Comparison of ENCODE assay signal across 9 mouse cellular contexts in the genomic region with DNA sequence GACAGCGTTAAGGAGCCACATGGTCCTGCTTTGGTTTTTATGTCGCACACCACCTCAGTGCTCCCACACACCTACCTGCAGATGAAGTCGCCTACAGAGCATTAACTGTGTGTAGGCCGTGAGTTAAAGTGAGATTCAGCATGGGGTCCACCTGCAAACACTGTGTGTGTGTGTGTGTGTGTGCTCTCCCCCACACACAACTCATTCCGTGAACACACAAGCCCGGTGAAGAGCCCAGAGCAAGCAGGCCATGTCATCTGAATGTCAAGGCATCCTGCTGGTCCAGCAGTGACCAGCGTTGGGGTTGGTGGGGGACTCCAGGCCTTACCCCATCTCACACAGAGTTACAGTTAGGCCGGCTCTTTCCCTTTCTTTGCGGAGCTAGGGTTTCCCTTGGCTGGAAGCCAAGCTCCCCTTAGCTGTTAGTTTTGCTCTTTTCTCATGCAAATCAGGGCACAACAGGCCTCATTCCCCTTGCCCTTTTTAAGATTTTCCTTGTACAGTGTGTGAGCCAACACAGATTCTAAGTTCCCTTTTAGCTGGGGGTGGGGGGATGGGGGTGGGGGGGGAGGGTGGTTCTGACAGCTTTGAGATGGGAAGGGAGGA.
DNase-seq lines count a peak whose midpoint lies in the region; ATAC-seq and TF ChIP-seq lines count a peak whose summit lies in the region.
"Had no signal": no experiment of that assay in that cellular context is flagged by ENCODE, and none has a peak within 500 bp of the region (broad histone marks: within the 10 kb centered on the region; RNA-seq: fewer than 3 reads in every experiment).

No protein-coding gene starts in this region.

- 5% methylated on average over 9 of the region's 9 CpGs for WGBS in forebrain, embryonic 15.5 days
- 5% methylated on average over 9 of the region's 9 CpGs for WGBS in midbrain, embryonic 13.5 days

- no peak for TF ChIP-seq CTCF in layer of hippocampus, adult 2 months (conservative IDR thresholded peaks at IDR 0.05)
- TF ChIP-seq CTCF in bone marrow macrophage, adult 2 months (IDR thresholded peaks at IDR 0.05; ENCODE audit: low read depth, low read length), result no peak

- no peaks in the 10 kb centered on the region for H3K9me3 ChIP-seq in forebrain, embryonic 15.5 days
- no peaks in the 10 kb centered on the region for H3K9me3 ChIP-seq in midbrain, embryonic 13.5 days

- peaks cover 33% of the 10 kb centered on the region for H3K4me1 ChIP-seq in bone marrow macrophage, adult 2 months (ENCODE audit: control insufficient read depth, insufficient read depth, low read length)
- peaks cover 52% of the 10 kb centered on the region for H3K4me1 ChIP-seq in forebrain, embryonic 15.5 days
- H3K4me1 ChIP-seq in midbrain, embryonic 13.5 days (replicated peaks), result peaks cover 45% of the 10 kb centered on the region

- H3K27me3 ChIP-seq in forebrain, embryonic 15.5 days, result no peaks in the 10 kb centered on the region
- H3K27me3 ChIP-seq in midbrain, embryonic 13.5 days, result no peaks in the 10 kb centered on the region
- H3K27me3 ChIP-seq: Patski had no signal

- H3K4me3 ChIP-seq in layer of hippocampus, adult 2 months, result no peak overlapping the region
- no peak overlapping the region for H3K4me3 ChIP-seq in bone marrow macrophage, adult 2 months (ENCODE audit: insufficient read depth, low read length)
- H3K4me3 ChIP-seq in forebrain, embryonic 15.5 days, result no peak overlapping the region
- H3K4me3 ChIP-seq in midbrain, embryonic 13.5 days (replicated peaks), result no peak overlapping the region

- ATAC-seq in forebrain, embryonic 15.5 days (replicated peaks), result peak; percentile 87
- peak; percentile 85 for ATAC-seq in midbrain, embryonic 13.5 days
- ATAC-seq: Patski had no signal

- no peak overlapping the region for H3K9ac ChIP-seq in forebrain, embryonic 15.5 days (replicated peaks)
- H3K9ac ChIP-seq in midbrain, embryonic 13.5 days (replicated peaks), result 0 out of 2 replicates have a peak overlapping the region, but pooled peaks have one; percentile 17

- peak overlapping the region; percentile 73; the same call in 1 of the 2 replicates for H3K27ac ChIP-seq in layer of hippocampus, adult 2 months
- H3K27ac ChIP-seq in bone marrow macrophage, adult 2 months (ENCODE audit: insufficient read depth, low read depth, low read length), result peak overlapping the region; percentile 89
- H3K27ac ChIP-seq in forebrain, embryonic 15.5 days (replicated peaks), result peak overlapping the region; percentile 80
- H3K27ac ChIP-seq in midbrain, embryonic 13.5 days, result peak overlapping the region; percentile 75

- 0 out of 2 replicates have a peak overlapping the region, but pooled peaks have one; percentile 24 for H3K4me2 ChIP-seq in forebrain, embryonic 15.5 days (replicated peaks)
- peak overlapping the region; percentile 24 for H3K4me2 ChIP-seq in midbrain, embryonic 13.5 days (replicated peaks)

- no peak for DNase-seq in layer of hippocampus, adult 2 months (ENCODE audit: low spot score in 2 of 2)
- DNase-seq in layer of hippocampus, adult 9-10 months (ENCODE audit: low spot score), result no peak
- DNase-seq in B cell, adult 2 months, result no peak
- DNase-seq in urinary bladder, adult 18-20 months (ENCODE audit: low spot score in 2 of 2), result no peak
- no peak for DNase-seq in cerebellum, adult 11-12 months

- no peaks in the 10 kb centered on the region for H3K36me3 ChIP-seq in forebrain, embryonic 15.5 days
- H3K36me3 ChIP-seq in midbrain, embryonic 13.5 days, result no peaks in the 10 kb centered on the region

- TF ChIP-seq POLR2A in bone marrow macrophage, adult 2 months (IDR thresholded peaks at IDR 0.05; ENCODE audit: borderline replicate concordance, low read depth, low read length), result no peak
